Mouse (Mus musculus): Measurements from ENCODE around the gene Il2rb. TPM values are rescaled to one million over a fixed set of nuclear protein-coding genes. Genes with fewer than 3 reads are reported as not detected.

Gene Il2rb
- polyA plus RNA-seq, 2 experiments: 0.26 to 0.52 TPM

DNA sequence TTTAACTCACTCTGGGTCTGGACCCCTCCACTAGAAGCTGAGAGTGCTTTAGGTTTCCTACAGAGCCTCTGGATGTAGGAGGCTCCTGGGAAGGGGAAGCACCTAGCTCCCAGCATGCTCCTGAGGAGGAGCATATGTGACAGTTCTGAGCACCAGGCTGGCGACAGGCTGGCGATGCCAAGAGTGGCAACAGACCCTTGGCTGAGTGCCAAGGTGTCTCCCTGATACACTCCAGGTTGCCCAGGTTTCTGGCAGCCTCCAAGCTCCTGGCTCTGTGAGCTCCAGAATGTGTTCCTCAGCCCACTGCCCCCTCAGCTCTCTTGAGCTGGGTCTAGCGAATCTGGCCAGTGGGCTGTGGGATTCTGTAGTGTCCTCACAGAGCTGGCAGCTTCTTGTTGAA is 46.5 kb upstream of the Il2rb start:
- Histone ChIP-seq H3K9ac (replicated peaks) (no peak overlapping the region), H3K4me3 (ENCODE audit: insufficient read depth in 1 of 2, low read depth in 2 of 2, low read length in 2 of 2) (no peak overlapping the region), H3K27ac (no peak overlapping the region), H3K36me3 (replicated peaks; ENCODE audit: control insufficient read depth, insufficient read depth, low read depth) (no peaks in the 10 kb centered on the region), H3K9me3 (ENCODE audit: control insufficient read depth, low read length) (no peaks in the 10 kb centered on the region), H3K4me1 (replicated peaks; ENCODE audit: control insufficient read depth in 2 of 2, insufficient read depth in 2 of 2, low read length in 1 of 2) (no peaks in the 10 kb centered on the region), H3K4me2 (ENCODE audit: low read depth) (no peak overlapping the region), H3K27me3 (ENCODE audit: control insufficient read depth, insufficient read depth, low read length) (no peaks in the 10 kb centered on the region; the same call in 1 of the 2 replicates)
- no peak for DNase-seq (ENCODE audit: low read depth in 3 of 3, low spot score in 3 of 3)
- TF ChIP-seq EP300 (IDR thresholded peaks at IDR 0.05; ENCODE audit: low read depth) (no peak), CTCF (IDR thresholded peaks at IDR 0.05; ENCODE audit: low read depth) (no peak)
- 52% methylated on average over 3 of the region's 3 CpGs for WGBS (ENCODE audit: insufficient replicate concordance)
- ATAC-seq (ENCODE audit: insufficient read depth): no peak

DNA sequence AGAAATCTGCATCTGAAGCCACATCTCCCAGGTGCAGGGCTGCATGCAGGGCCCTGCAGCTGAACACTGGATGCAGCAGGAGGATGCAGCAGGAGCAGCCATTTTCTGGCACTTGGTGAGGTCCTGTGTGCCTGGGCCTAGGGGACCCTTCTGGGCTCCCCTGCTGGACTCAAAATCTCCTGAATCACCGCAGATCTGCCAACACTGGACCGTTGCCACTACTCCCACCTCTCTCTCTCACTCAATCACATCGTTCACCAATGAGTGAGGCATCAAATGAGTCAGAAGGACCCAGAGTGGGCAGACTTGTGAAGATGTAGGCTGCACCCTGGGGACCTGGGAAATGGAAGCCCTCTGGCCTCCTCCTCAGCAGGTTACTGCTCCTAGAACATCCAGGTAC is 46.0 kb upstream of the Il2rb start:
- no peak for ATAC-seq (ENCODE audit: insufficient read depth)
- H3K4me1 ChIP-seq (replicated peaks; ENCODE audit: control insufficient read depth in 2 of 2, insufficient read depth in 2 of 2, low read length in 1 of 2): peaks cover 0 to 2% of the 10 kb centered on the region in 2 experiments; a peak in 1 of 4 replicates
- no peak overlapping the region for H3K27ac ChIP-seq
- no peak overlapping the region for H3K9ac ChIP-seq (replicated peaks)
- DNase-seq (ENCODE audit: low read depth in 3 of 3, low spot score in 3 of 3): no peak
- no peaks in the 10 kb centered on the region for H3K36me3 ChIP-seq (replicated peaks; ENCODE audit: control insufficient read depth, insufficient read depth, low read depth)
- no peak overlapping the region for H3K4me2 ChIP-seq (ENCODE audit: low read depth)
- H3K27me3 ChIP-seq (ENCODE audit: control insufficient read depth, insufficient read depth, low read length): no peaks in the 10 kb centered on the region; the same call in 1 of the 2 replicates
- no peak overlapping the region for H3K4me3 ChIP-seq (ENCODE audit: insufficient read depth in 1 of 2, low read depth in 2 of 2, low read length in 2 of 2)
- H3K9me3 ChIP-seq (ENCODE audit: control insufficient read depth, low read length): no peaks in the 10 kb centered on the region
- WGBS (ENCODE audit: insufficient replicate concordance): 41% methylated on average over 3 of the region's 3 CpGs
- TF ChIP-seq CTCF (IDR thresholded peaks at IDR 0.05; ENCODE audit: low read depth) (no peak), EP300 (IDR thresholded peaks at IDR 0.05; ENCODE audit: low read depth) (no peak)

DNA sequence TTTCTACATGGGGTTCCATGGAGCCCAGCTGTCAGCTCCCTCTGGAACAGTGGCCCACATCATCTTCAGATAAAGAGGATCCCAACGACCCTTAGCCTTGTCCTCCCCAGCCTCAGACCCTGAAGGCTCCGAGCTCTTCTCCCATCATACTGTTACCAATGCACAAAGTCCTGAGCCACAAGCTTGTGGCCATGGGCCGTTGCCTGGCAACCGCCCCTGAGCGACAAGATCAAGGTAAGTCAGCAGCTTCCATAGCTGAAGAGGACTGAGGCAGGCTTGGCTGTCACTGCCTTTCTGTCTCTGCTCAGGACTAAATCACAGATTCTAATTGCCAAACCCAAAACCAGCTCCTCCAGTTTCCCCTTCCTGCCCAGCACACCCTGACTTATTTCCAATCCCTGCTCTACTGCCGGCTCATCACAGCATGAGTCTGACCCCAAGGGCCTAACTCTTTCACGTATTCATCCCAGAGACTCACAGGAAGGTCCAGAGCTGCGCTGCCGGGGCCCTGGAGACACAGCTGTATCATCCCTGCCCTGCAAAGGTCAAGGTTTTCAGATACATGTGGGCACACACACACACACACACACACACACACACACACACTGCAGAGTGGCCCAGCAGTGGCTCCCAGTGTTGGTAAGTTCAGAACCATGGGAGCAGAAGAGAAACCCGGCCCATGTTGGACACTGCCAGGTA is 40.8 kb upstream of the Il2rb start:
- Histone ChIP-seq H3K36me3 (replicated peaks; ENCODE audit: control insufficient read depth, insufficient read depth, low read depth) (no peaks in the 10 kb centered on the region), H3K27ac (no peak overlapping the region), H3K9me3 (ENCODE audit: control insufficient read depth, low read length) (no peaks in the 10 kb centered on the region), H3K4me3 (ENCODE audit: insufficient read depth in 1 of 2, low read depth in 2 of 2, low read length in 2 of 2) (no peak overlapping the region), H3K4me1 (replicated peaks; ENCODE audit: control insufficient read depth in 2 of 2, insufficient read depth in 2 of 2, low read length in 1 of 2) (peaks cover 0 to 10% of the 10 kb centered on the region in 2 experiments; a peak in 2 of 4 replicates), H3K27me3 (ENCODE audit: control insufficient read depth, insufficient read depth, low read length) (no peaks in the 10 kb centered on the region; the same call in 1 of the 2 replicates), H3K9ac (replicated peaks) (no peak overlapping the region), H3K4me2 (ENCODE audit: low read depth) (no peak overlapping the region)
- no peak for DNase-seq (ENCODE audit: low read depth in 3 of 3, low spot score in 3 of 3)
- TF ChIP-seq CTCF (IDR thresholded peaks at IDR 0.05; ENCODE audit: low read depth) (no peak), EP300 (IDR thresholded peaks at IDR 0.05; ENCODE audit: low read depth) (no peak)
- no peak for ATAC-seq (ENCODE audit: insufficient read depth)
- WGBS (ENCODE audit: insufficient replicate concordance): 51% methylated on average over 10 of the region's 10 CpGs

DNA sequence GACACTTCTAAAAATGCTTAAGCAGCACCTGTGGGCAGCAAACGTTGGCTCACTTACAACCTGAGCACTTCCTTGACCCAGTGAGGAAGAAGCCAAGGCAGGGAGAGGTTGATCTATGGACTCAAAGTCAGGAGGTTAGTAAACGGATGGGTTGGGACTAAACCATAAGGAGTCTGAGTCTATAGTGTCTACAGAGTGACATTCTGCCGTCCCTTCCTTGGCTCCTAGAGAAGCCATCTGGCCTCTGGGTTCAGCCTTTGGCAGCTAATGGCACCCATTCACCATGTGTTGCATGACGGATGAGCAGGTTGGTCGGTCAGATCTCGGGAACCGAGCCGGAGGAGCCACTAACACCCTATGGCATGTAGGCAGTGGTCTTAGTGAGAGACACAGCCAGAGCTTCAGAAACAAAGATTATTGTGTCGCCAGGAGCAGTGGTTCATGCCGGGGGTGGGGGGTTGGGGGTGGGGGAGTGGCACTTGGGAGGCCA is 38.3 kb upstream of the Il2rb start:
- H3K4me3 ChIP-seq (ENCODE audit: insufficient read depth in 1 of 2, low read depth in 2 of 2, low read length in 2 of 2): no peak overlapping the region
- no peaks in the 10 kb centered on the region; the same call in 1 of the 2 replicates for H3K27me3 ChIP-seq (ENCODE audit: control insufficient read depth, insufficient read depth, low read length)
- DNase-seq (ENCODE audit: low read depth in 3 of 3, low spot score in 3 of 3): no peak
- H3K27ac ChIP-seq: no peak overlapping the region
- no peaks in the 10 kb centered on the region for H3K36me3 ChIP-seq (replicated peaks; ENCODE audit: control insufficient read depth, insufficient read depth, low read depth)
- 56% methylated on average over 10 of the region's 10 CpGs for WGBS (ENCODE audit: insufficient replicate concordance)
- H3K4me1 ChIP-seq (replicated peaks; ENCODE audit: control insufficient read depth in 2 of 2, insufficient read depth in 2 of 2, low read length in 1 of 2): peaks cover 0 to 10% of the 10 kb centered on the region in 2 experiments; a peak in 2 of 4 replicates
- no peak overlapping the region for H3K9ac ChIP-seq (replicated peaks)
- TF ChIP-seq EP300 (IDR thresholded peaks at IDR 0.05; ENCODE audit: low read depth) (no peak), CTCF (IDR thresholded peaks at IDR 0.05; ENCODE audit: low read depth) (no peak)
- H3K9me3 ChIP-seq (ENCODE audit: control insufficient read depth, low read length): no peaks in the 10 kb centered on the region
- no peak for ATAC-seq (ENCODE audit: insufficient read depth)
- no peak overlapping the region for H3K4me2 ChIP-seq (ENCODE audit: low read depth)

DNA sequence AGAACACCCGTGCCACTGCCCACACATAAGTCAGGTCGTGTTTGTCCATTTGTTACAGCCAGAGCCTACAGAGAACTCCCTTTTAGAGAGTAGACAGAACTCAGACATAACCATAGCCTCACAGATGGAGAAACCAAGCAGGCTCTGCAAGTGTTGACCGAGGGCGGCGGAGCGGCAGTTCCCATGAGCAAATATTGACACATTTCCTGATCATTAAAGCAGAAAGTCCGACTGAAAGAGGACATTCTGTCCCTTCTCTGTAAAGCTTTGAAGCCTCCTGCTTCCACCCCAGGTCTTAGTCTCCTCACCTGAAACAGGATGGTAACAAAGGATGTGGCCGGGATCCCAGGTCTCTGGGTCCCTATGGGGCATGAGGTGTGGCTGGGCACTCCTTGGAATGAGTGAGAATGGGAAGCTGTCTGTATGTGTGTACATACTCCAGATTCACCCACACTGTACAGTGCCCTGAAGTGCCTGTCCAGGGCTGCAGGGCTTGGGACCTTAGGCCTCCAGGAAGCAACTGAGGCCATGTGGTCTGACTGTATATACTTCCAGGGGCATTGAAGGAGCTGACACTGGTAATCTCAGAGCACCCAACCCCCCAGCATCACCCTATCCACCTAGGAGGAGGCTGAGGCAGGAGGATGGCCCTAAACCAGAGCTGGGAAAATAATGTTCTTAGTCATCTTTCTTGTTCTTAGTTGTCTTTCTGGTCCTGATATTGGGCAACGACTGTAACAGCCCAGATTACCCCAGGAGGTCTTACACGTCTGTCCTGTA is 37.7 kb upstream of the Il2rb start:
- peak in 1 of 3 experiments; percentile 24 for DNase-seq (ENCODE audit: low read depth in 3 of 3, low spot score in 3 of 3)
- peaks cover 0 to 10% of the 10 kb centered on the region in 2 experiments; a peak in 2 of 4 replicates for H3K4me1 ChIP-seq (replicated peaks; ENCODE audit: control insufficient read depth in 2 of 2, insufficient read depth in 2 of 2, low read length in 1 of 2)
- H3K9me3 ChIP-seq (ENCODE audit: control insufficient read depth, low read length): no peaks in the 10 kb centered on the region
- H3K9ac ChIP-seq (replicated peaks): no peak overlapping the region
- H3K27ac ChIP-seq: peak overlapping the region; percentile 18; the same call in 1 of the 2 replicates
- peak overlapping the region; percentile 17 for H3K4me2 ChIP-seq (ENCODE audit: low read depth)
- no peak overlapping the region for H3K4me3 ChIP-seq (ENCODE audit: insufficient read depth in 1 of 2, low read depth in 2 of 2, low read length in 2 of 2)
- TF ChIP-seq EP300 (IDR thresholded peaks at IDR 0.05; ENCODE audit: low read depth) (no peak), CTCF (IDR thresholded peaks at IDR 0.05; ENCODE audit: low read depth) (no peak)
- 56% methylated on average over 10 of the region's 10 CpGs for WGBS (ENCODE audit: insufficient replicate concordance)
- H3K36me3 ChIP-seq (replicated peaks; ENCODE audit: control insufficient read depth, insufficient read depth, low read depth): no peaks in the 10 kb centered on the region
- no peaks in the 10 kb centered on the region; the same call in 1 of the 2 replicates for H3K27me3 ChIP-seq (ENCODE audit: control insufficient read depth, insufficient read depth, low read length)
- ATAC-seq (ENCODE audit: insufficient read depth): peak; percentile 23; the same call in 1 of the 2 replicates

Data from liver, embryonic 14.5 days (tissue).